Mouse (Mus musculus) limb, embryonic 14.5 days (tissue): Measurements from ENCODE around the gene Qsox1. TPM values are rescaled to one million over a fixed set of nuclear protein-coding genes. Genes with fewer than 3 reads are reported as not detected.

ENCODE experiments used
- ATAC-seq: fragments of 200-750 bp; cut with Nextera tagmentation; 2 replicates; pipeline ENCODE4 v1.8.0; 2017; ENCODE audit warnings: low read depth, moderate number of reproducible peaks, moderate TSS enrichment; ENCODE audit not compliant: low FRiP score
- DNase-seq: peaks from one replicate; pipeline ENCODE4 v3.0.0-alpha.2; 2015; ENCODE audit warnings: low spot score
- H3K27ac ChIP-seq: fragments of 300-500 bp; sonication (generic); replicated peaks from 2 replicates; pipeline ENCODE4 v1.5.1; 2014; ENCODE audit warnings: low read depth, mild to moderate bottlenecking, low read length, moderate library complexity, mixed read lengths
- H3K27me3 ChIP-seq: fragments of 300-500 bp; sonication (generic); 2 replicates; pipeline ENCODE4 v1.6.1; 2014; ENCODE audit warnings: low read length, mixed read lengths; ENCODE audit not compliant: control insufficient read depth, insufficient read depth
- H3K36me3 ChIP-seq: fragments of 300-500 bp; sonication (generic); 2 replicates; pipeline ENCODE4 v1.6.1; 2014; ENCODE audit warnings: mild to moderate bottlenecking, low read length, moderate library complexity, mixed read lengths; ENCODE audit not compliant: control insufficient read depth, insufficient read depth
- H3K4me1 ChIP-seq: fragments of 300-500 bp; sonication (generic); 2 replicates; pipeline ENCODE4 v1.6.1; 2014; ENCODE audit warnings: antibody characterized with exemption, low read length, mixed read lengths; ENCODE audit not compliant: control insufficient read depth, insufficient read depth
- H3K4me2 ChIP-seq: fragments of 300-500 bp; sonication (generic); replicated peaks from 2 replicates; pipeline ENCODE4 v1.6.1; 2014; ENCODE audit warnings: low read depth, mild to moderate bottlenecking, low read length, moderate library complexity; ENCODE audit not compliant: severe bottlenecking
- H3K4me3 ChIP-seq: fragments of 300-500 bp; sonication (generic); replicated peaks from 2 replicates; pipeline ENCODE4 v1.5.1; 2014; ENCODE audit warnings: low read length
- H3K9ac ChIP-seq: fragments of 300-500 bp; sonication (generic); 2 replicates; pipeline ENCODE4 v1.6.1; 2014; ENCODE audit warnings: mild to moderate bottlenecking, low read depth, low read length, moderate library complexity; ENCODE audit not compliant: severe bottlenecking
- H3K9me3 ChIP-seq: fragments of 300-500 bp; sonication (generic); 2 replicates; pipeline ENCODE4 v1.6.1; 2016; ENCODE audit warnings: low read length; ENCODE audit not compliant: control insufficient read depth
- POLR2A ChIP-seq: fragments of 200-500 bp; IDR thresholded peaks from 2 replicates; pipeline ENCODE4 v1.8.0; 2012; ENCODE audit warnings: inconsistent platforms, mild to moderate bottlenecking, moderate library complexity, borderline replicate concordance; ENCODE audit not compliant: insufficient read depth, insufficient read length; ENCODE audit errors: extremely low read depth
- WGBS: fragments of 180-500 bp; shearing (Covaris S2); extraction: QIAGEN DNeasy Blood & Tissue Kit; methylation state at CpG from one replicate; pipeline ENCODE4 v1.1.7; 2014; 5-methylcytosine and 5-hydroxymethylcytosine counted together
- polyA plus RNA-seq, 2 experiments: library from polyadenylated mRNA; depleted of rRNA in 1 of 2; stranded (reverse) in 1 of 2; unstranded in 1 of 2; fragments of >200 nt; fragmentation: Nextera tagmentation in 1 of 2; extraction: Ambion mirVana in 1 of 2; gene quantifications; 2 replicates each; pipeline versions ENCODE4 v1.2.1 to v1.2.3; 2012 to 2014

Qsox1 gene
- polyA plus RNA-seq, 2 experiments = 16.1 to 65.6 TPM

DNA sequence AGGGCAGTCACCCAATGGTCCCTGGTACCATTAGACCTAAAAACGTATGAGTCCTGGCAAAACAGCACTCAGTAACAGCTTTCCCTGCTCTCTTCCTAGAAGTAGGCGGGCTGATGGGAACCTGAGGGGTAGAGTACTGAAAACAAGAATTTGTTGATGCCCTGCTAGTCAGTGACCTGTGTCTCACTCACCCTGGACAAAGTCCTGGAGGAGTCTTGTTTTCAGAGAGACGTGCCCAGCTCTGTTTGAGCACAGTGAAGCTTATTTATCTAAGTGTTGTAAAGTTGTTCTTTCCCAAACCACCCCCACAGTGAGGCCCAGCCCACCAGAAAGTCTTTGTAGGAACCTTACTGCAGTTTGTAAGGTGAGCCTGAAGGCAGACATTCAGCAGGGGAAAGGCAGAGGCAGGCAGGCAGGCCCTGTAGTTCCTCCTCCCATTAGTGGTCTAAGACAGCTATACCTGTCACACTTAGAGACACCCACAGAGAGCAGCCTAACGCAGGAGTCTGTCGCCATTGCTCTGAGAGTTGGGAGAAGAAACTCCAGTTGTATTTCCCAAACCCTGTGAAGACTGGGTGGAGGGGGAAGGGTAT, 14.2 kb upstream of the Qsox1 start:
- 33% methylated on average over 5 of the region's 5 CpGs for WGBS
- no peaks in the 10 kb centered on the region for H3K36me3 ChIP-seq
- no peak overlapping the region for H3K4me3 ChIP-seq
- no peak overlapping the region for H3K4me2 ChIP-seq
- H3K9ac ChIP-seq = no peak overlapping the region
- no peaks in the 10 kb centered on the region for H3K9me3 ChIP-seq
- ATAC-seq = no peak
- no peak for TF ChIP-seq POLR2A
- H3K27me3 ChIP-seq = no peaks in the 10 kb centered on the region
- no peaks in the 10 kb centered on the region for H3K4me1 ChIP-seq
- DNase-seq = no peak
- no peak overlapping the region for H3K27ac ChIP-seq

DNA sequence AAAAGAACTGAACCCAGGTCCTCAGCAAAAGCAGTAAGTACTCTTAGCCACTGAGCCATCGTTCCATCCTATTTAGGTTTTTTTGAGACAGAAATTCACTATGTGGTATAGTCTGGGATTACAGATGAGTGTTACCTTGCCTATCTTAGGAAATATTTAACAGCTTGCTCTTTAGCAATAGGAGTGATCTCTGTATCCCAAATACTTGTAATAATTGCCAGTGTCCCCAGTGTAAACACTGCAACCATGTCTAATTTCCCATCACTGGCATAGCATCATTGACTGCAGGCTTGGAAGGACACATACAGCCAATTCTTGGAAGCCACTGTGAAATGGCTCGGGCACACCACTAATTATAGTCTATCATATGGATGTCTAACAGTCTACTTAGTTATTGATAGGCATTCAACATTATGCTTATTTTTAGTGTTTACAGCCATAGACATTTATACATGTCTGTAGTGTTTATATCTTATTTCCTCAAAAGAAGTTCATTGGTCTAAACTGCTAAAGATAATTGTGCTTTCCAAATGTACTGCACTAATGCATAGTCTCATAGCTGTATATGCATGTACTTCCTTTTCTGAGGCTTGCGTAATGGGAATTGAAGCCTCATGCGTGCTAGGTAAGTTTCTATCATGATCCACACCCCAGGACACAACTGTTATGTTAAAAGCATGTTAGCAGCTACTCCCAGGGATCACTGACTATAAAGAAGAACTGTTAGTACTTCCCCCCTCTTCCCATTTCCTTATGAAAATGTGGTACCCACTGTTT, 13.4 kb upstream of the Qsox1 start:
- TF ChIP-seq POLR2A = no peak
- no peak overlapping the region for H3K4me3 ChIP-seq
- H3K4me2 ChIP-seq = no peak overlapping the region
- no peaks in the 10 kb centered on the region for H3K4me1 ChIP-seq
- no peaks in the 10 kb centered on the region for H3K9me3 ChIP-seq
- H3K36me3 ChIP-seq = no peaks in the 10 kb centered on the region
- 86% methylated on average over 4 of the region's 4 CpGs for WGBS
- no peak overlapping the region for H3K9ac ChIP-seq
- no peak for DNase-seq
- no peak overlapping the region for H3K27ac ChIP-seq
- ATAC-seq = no peak
- H3K27me3 ChIP-seq = no peaks in the 10 kb centered on the region

DNA sequence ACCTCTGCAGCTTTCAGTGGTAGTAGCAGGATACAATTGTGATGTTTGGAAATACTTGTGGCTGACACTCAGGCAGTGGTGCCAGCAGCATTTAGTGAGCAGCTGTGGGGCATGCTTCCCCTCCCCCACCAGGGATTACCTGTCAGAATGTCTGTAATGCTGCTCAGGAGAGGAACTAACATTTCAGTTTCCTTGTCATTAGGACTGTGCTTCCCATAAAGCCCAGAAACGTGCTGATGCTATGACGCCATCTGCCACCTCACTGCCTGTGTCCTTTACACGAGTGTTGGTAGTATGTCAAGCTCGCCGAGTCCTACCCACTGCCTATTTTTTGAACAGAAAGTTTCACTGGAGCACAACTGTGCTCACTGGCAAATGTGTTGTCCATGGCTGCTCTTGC, 8.0 kb upstream of the Qsox1 start:
- Histone ChIP-seq H3K4me1 (no peaks in the 10 kb centered on the region), H3K4me3 (no peak overlapping the region), H3K4me2 (no peak overlapping the region), H3K27me3 (no peaks in the 10 kb centered on the region), H3K27ac (no peak overlapping the region), H3K36me3 (no peaks in the 10 kb centered on the region), H3K9me3 (no peaks in the 10 kb centered on the region), H3K9ac (no peak overlapping the region)
- no peak for TF ChIP-seq POLR2A
- WGBS = 84% methylated on average over 5 of the region's 5 CpGs
- DNase-seq = no peak
- no peak for ATAC-seq

DNA sequence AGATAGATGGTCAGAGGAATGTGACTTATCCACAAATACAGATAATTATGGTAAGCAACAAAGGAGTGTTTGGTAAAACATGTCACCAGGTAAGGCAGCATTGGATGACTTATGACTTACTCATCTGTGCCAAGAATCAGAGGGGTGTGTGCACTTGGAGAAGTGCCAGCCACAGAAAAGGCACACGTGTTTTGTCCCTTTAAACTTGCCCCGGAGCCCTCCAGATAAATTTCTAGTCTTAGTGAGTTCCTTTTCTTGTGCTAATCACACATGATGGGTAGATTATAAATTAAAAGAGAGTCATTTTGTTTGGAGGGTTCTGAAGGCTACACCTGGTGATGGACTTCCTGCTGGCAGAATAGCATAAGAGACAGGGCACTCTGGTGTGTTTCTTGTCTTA, 3.5 kb upstream of the Qsox1 start:
- H3K36me3 ChIP-seq = no peaks in the 10 kb centered on the region
- H3K9ac ChIP-seq = no peak overlapping the region
- peaks cover 8% of the 10 kb centered on the region for H3K4me1 ChIP-seq
- no peak for TF ChIP-seq POLR2A
- H3K4me3 ChIP-seq = no peak overlapping the region
- H3K4me2 ChIP-seq = no peak overlapping the region
- DNase-seq (no peak), ATAC-seq (no peak)
- 46% methylated on average over 2 of the region's 2 CpGs for WGBS
- H3K9me3 ChIP-seq = no peaks in the 10 kb centered on the region
- H3K27me3 ChIP-seq = no peaks in the 10 kb centered on the region
- no peak overlapping the region for H3K27ac ChIP-seq

DNA sequence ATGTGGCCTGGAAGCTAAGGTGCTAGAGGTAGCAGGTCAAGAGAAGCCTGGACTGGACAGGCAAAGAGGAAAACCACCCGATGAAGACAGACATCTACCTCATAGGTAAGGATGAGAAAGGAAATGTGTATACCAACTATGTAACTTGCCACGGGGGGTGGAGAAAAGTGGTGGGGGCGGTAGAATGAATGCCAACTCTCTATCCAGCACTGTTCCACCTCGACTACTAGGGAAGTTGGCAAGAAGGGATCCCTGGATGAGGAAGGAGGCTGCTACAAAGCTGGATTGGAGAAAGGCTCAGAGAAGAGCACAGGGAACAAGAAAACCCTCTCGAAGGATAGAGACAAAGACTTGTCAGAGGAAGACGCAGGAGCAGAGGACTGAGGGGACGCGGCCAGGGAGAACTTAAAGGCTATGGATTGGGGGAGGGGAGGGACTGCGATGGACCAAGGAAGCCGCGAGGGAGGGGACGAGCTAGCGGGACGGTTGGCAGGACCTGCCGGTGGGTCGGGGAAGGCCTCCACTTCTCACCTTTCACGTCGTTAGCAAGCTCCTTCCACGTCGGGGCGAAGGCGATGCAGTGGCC, 601 bp downstream of the Qsox1 start:
- TF ChIP-seq POLR2A = no peak
- H3K4me1 ChIP-seq = peaks cover 23% of the 10 kb centered on the region
- H3K4me2 ChIP-seq = peak overlapping the region; percentile 60
- H3K27me3 ChIP-seq = no peaks in the 10 kb centered on the region
- no peaks in the 10 kb centered on the region for H3K9me3 ChIP-seq
- ATAC-seq = no peak; the same call in 1 of the 2 replicates
- peak overlapping the region; percentile 73 for H3K9ac ChIP-seq
- peak overlapping the region; percentile 55; the same call in 1 of the 2 replicates for H3K27ac ChIP-seq
- DNase-seq = peak; percentile 6
- 3% methylated on average over 21 of the region's 22 CpGs for WGBS
- H3K36me3 ChIP-seq = no peaks in the 10 kb centered on the region
- peak overlapping the region; percentile 81 for H3K4me3 ChIP-seq
